Mouse (Mus musculus) myocyte (in vitro differentiated cells): ENCODE data around the gene Usp18. TPM values are rescaled to one million over a fixed set of nuclear protein-coding genes. Genes with fewer than 3 reads are reported as not detected.

Source experiments
- H3K27me3 ChIP-seq: one replicate; pipeline ENCODE4 v1.6.1; 2011; ENCODE audit not compliant: control insufficient read depth, insufficient read depth, insufficient read length
- H3K36me3 ChIP-seq: one replicate; pipeline ENCODE4 v1.6.1; 2011; ENCODE audit not compliant: control insufficient read depth, insufficient read depth
- H3K4me2 ChIP-seq: one replicate; pipeline ENCODE4 v1.6.1; 2011; ENCODE audit warnings: low read depth, control low read depth
- H3K4me3 ChIP-seq: one replicate; pipeline ENCODE4 v1.5.1; 2011; ENCODE audit warnings: mild to moderate bottlenecking, control low read depth, moderate library complexity
- H3K79me2 ChIP-seq: one replicate; pipeline ENCODE4 v1.6.1; 2011; ENCODE audit not compliant: control insufficient read depth, insufficient read depth
- H3ac ChIP-seq: one replicate; pipeline ENCODE4 v1.6.1; 2011; ENCODE audit not compliant: control insufficient read depth, insufficient read length
- CEBPB ChIP-seq: IDR thresholded peaks from 2 replicates; pipeline ENCODE4 v1.6.1; 2011; ENCODE audit warnings: mild to moderate bottlenecking, moderate library complexity; ENCODE audit not compliant: poor library complexity, insufficient read depth, severe bottlenecking
- E2F4 ChIP-seq: IDR thresholded peaks from one replicate; pipeline ENCODE4 v1.6.1; 2011; ENCODE audit warnings: mild to moderate bottlenecking, control low read depth, moderate library complexity; ENCODE audit not compliant: insufficient read depth
- MAX ChIP-seq: IDR thresholded peaks from one replicate; pipeline ENCODE4 v1.6.1; 2011; ENCODE audit warnings: low read depth, mild to moderate bottlenecking, control low read depth
- MYOD1 ChIP-seq, 3 experiments: IDR thresholded peaks; one replicate each; pipeline ENCODE4 v1.6.1; 2011; ENCODE audit warnings: control low read depth in 2 of 3, low read depth in 2 of 3, mild to moderate bottlenecking in 2 of 3, moderate library complexity in 1 of 3; ENCODE audit not compliant: insufficient read length in 2 of 3, control insufficient read depth in 1 of 3
- MYOG ChIP-seq, 3 experiments: IDR thresholded peaks; one replicate each; pipeline ENCODE4 v1.6.1; 2011; ENCODE audit warnings: control low read depth in 2 of 3, low read depth in 2 of 3, mild to moderate bottlenecking in 2 of 3; ENCODE audit not compliant: insufficient read length in 2 of 3, control insufficient read depth in 1 of 3, insufficient read depth in 1 of 3
- POLR2A ChIP-seq: IDR thresholded peaks from one replicate; pipeline ENCODE4 v1.6.1; 2011; ENCODE audit warnings: low read depth, mild to moderate bottlenecking, control low read depth, moderate library complexity; ENCODE audit not compliant: insufficient read length
- POLR2AphosphoS2 ChIP-seq: IDR thresholded peaks from one replicate; pipeline ENCODE4 v1.6.1; 2011; ENCODE audit warnings: low read depth, control low read depth; ENCODE audit not compliant: insufficient read length
- REST ChIP-seq: IDR thresholded peaks from one replicate; pipeline ENCODE4 v1.6.1; 2011; ENCODE audit warnings: mild to moderate bottlenecking, control low read depth, moderate library complexity; ENCODE audit not compliant: insufficient read depth, insufficient read length
- SRF ChIP-seq: IDR thresholded peaks from one replicate; pipeline ENCODE4 v1.6.1; 2011; ENCODE audit warnings: low read depth; ENCODE audit not compliant: control insufficient read depth, insufficient read length
- TCF12 ChIP-seq: IDR thresholded peaks from one replicate; pipeline ENCODE4 v1.6.1; 2011; ENCODE audit warnings: mild to moderate bottlenecking, control low read depth; ENCODE audit not compliant: poor library complexity, insufficient read depth, severe bottlenecking
- TCF3 ChIP-seq: IDR thresholded peaks from one replicate; pipeline ENCODE4 v1.6.1; 2011; ENCODE audit warnings: low read depth, control low read depth; ENCODE audit not compliant: insufficient read length
- USF1 ChIP-seq: IDR thresholded peaks from one replicate; pipeline ENCODE4 v1.6.1; 2011; ENCODE audit warnings: low read depth, mild to moderate bottlenecking, control low read depth, moderate library complexity
- polyA plus RNA-seq: library from polyadenylated mRNA; unstranded; fragments of >200 nt; fragmentation: generic; extraction: Trizol; gene quantifications from one replicate; pipeline ENCODE4 v1.2.1, GENCODE M21; 2012; ENCODE audit warnings: missing spikeins

Gene Usp18
- polyA plus RNA-seq, 1 experiment: 0.07 TPM

- peaks cover 15% of the 10 kb centered on the region for H3K27me3 ChIP-seq
- H3K36me3 ChIP-seq: no peaks in the 10 kb centered on the region
- H3K79me2 ChIP-seq: no peaks in the 10 kb centered on the region
- TF ChIP-seq E2F4: no peak
- no peak for TF ChIP-seq POLR2AphosphoS2
- no peak for TF ChIP-seq MYOG (IDR thresholded peaks at IDR 0.05; ENCODE audit: control insufficient read depth in 1 of 3, insufficient read depth in 1 of 3, insufficient read length in 2 of 3, low read depth in 2 of 3)
- TF ChIP-seq USF1: no peak
- TF ChIP-seq MAX: no peak
- TF ChIP-seq POLR2A: no peak
- no peak for TF ChIP-seq CEBPB
- no peak for TF ChIP-seq MYOD1 (IDR thresholded peaks at IDR 0.05; ENCODE audit: control insufficient read depth in 1 of 3, insufficient read length in 2 of 3, low read depth in 2 of 3)
- no peak for TF ChIP-seq TCF12
- no peak for TF ChIP-seq TCF3
- H3ac ChIP-seq: no peak overlapping the region
- H3K4me2 ChIP-seq: no peak overlapping the region
- H3K4me3 ChIP-seq: no peak overlapping the region
Observed at GRCm38 (mm10) chr6:121224067-121224466, 21.6 kb upstream of the Usp18 start.

- H3K79me2 ChIP-seq: no peaks in the 10 kb centered on the region
- H3K4me3 ChIP-seq: no peak overlapping the region
- peaks cover 15% of the 10 kb centered on the region for H3K27me3 ChIP-seq
- H3K4me2 ChIP-seq: no peak overlapping the region
- H3K36me3 ChIP-seq: no peaks in the 10 kb centered on the region
- H3ac ChIP-seq: no peak overlapping the region
- TF ChIP-seq CEBPB: no peak
- TF ChIP-seq POLR2A: no peak
- TF ChIP-seq MAX: no peak
- no peak for TF ChIP-seq TCF12
- TF ChIP-seq REST: no peak
- TF ChIP-seq MYOD1 (IDR thresholded peaks at IDR 0.05; ENCODE audit: control insufficient read depth in 1 of 3, insufficient read length in 2 of 3, low read depth in 2 of 3): no peak
- TF ChIP-seq MYOG (IDR thresholded peaks at IDR 0.05; ENCODE audit: control insufficient read depth in 1 of 3, insufficient read depth in 1 of 3, insufficient read length in 2 of 3, low read depth in 2 of 3): no peak
- TF ChIP-seq E2F4: no peak
Observed at GRCm38 (mm10) chr6:121224993-121225392, 20.7 kb upstream of the Usp18 start.

DNA sequence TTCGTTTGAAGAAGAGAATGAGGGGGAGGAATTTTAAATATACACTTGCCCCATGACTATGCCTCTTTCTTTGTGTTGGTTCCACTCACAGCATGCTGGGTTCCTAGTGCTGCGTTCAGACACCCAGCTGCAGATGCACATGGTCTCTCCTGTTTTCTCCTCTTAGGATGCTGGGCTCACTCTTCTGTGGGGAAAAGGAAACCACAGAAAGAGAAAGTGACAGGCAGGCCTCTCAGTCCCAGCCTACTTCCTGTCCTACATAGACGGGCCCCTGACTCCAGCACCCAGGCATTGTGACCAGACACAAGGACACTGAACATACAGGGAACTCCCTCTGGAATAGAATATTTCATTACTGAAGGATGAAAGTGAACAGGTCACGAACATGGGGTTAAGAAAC is 19.7 kb upstream of the Usp18 start:
- Histone ChIP-seq H3K27me3 (peaks cover 5% of the 10 kb centered on the region), H3K79me2 (no peaks in the 10 kb centered on the region), H3K4me2 (no peak overlapping the region), H3K4me3 (no peak overlapping the region), H3K36me3 (no peaks in the 10 kb centered on the region), H3ac (no peak overlapping the region)
- TF ChIP-seq REST: no peak
- no peak for TF ChIP-seq MYOG (IDR thresholded peaks at IDR 0.05; ENCODE audit: control insufficient read depth in 1 of 3, insufficient read depth in 1 of 3, insufficient read length in 2 of 3, low read depth in 2 of 3)
- no peak for TF ChIP-seq MAX
- TF ChIP-seq E2F4: no peak
- TF ChIP-seq MYOD1 (IDR thresholded peaks at IDR 0.05; ENCODE audit: control insufficient read depth in 1 of 3, insufficient read length in 2 of 3, low read depth in 2 of 3): no peak
- no peak for TF ChIP-seq CEBPB
- TF ChIP-seq SRF: no peak
- TF ChIP-seq POLR2AphosphoS2: no peak
- TF ChIP-seq TCF3: no peak

GRCm38 (mm10) chr6:121226744-121227143 is 19.0 kb upstream of the Usp18 start:
- H3ac ChIP-seq: no peak overlapping the region
- H3K36me3 ChIP-seq: no peaks in the 10 kb centered on the region
- peak overlapping the region; percentile 34 for H3K4me2 ChIP-seq
- no peaks in the 10 kb centered on the region for H3K79me2 ChIP-seq
- H3K4me3 ChIP-seq: no peak overlapping the region
- TF ChIP-seq REST (no peak), POLR2A (no peak), POLR2AphosphoS2 (no peak), CEBPB (no peak), MYOG (IDR thresholded peaks at IDR 0.05; ENCODE audit: control insufficient read depth in 1 of 3, insufficient read depth in 1 of 3, insufficient read length in 2 of 3, low read depth in 2 of 3) (no peak), E2F4 (no peak), TCF3 (no peak), TCF12 (no peak), SRF (no peak), MAX (no peak), MYOD1 (IDR thresholded peaks at IDR 0.05; ENCODE audit: control insufficient read depth in 1 of 3, insufficient read length in 2 of 3, low read depth in 2 of 3) (no peak), USF1 (no peak)
- H3K27me3 ChIP-seq: peaks cover 7% of the 10 kb centered on the region

DNA sequence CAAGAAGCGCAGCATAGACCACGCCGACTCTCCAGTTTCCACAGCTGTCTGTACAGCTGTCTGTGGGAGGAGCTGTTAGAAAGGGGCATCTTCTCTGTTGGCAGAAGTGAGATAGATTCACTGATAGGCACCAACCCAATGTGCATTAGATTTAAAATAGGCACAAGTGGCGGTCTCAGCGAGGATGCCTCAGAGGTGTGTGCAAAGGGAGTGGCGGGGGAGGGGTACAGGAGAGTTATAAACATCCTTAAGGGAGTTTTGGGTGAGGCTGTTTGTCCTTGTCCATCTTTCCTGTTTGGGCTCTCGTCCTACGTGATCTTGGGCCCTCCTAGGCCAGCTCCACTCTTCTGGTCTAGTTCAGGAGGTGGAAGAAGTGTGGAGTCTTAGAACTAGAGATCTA is 17.3 kb upstream of the Usp18 start:
- H3K79me2 ChIP-seq: no peaks in the 10 kb centered on the region
- no peak overlapping the region for H3ac ChIP-seq
- TF ChIP-seq TCF3 (no peak), REST (no peak), MYOD1 (IDR thresholded peaks at IDR 0.05; ENCODE audit: control insufficient read depth in 1 of 3, insufficient read length in 2 of 3, low read depth in 2 of 3) (no peak), TCF12 (no peak)
- no peaks in the 10 kb centered on the region for H3K36me3 ChIP-seq
- no peak overlapping the region for H3K4me3 ChIP-seq
- peaks cover 9% of the 10 kb centered on the region for H3K27me3 ChIP-seq
- no peak overlapping the region for H3K4me2 ChIP-seq
